Mouse (Mus musculus) CH12.LX (cell line): ENCODE results near the gene Adam12. TPM values are rescaled to one million over a fixed set of nuclear protein-coding genes. Genes with fewer than 3 reads are reported as not detected.

Experiments used
- DNase-seq: peaks from one replicate; pipeline ENCODE4 v3.0.0-alpha.2; 2013; ENCODE audit errors: extremely low read depth
- H3K27ac ChIP-seq: 2 replicates; pipeline ENCODE4 v1.5.1; 2012; ENCODE audit warnings: low read depth, mild to moderate bottlenecking, control low read depth, moderate library complexity; ENCODE audit not compliant: insufficient read depth
- H3K27me3 ChIP-seq: replicated peaks from 2 replicates; pipeline ENCODE3; 2012; ENCODE audit warnings: inconsistent platforms
- H3K36me3 ChIP-seq, 2 experiments: replicated peaks in 1 of 2; 2 replicates each; pipeline versions ENCODE3 to v1.6.1; 2012; ENCODE audit warnings: inconsistent platforms in 1 of 2, low read length in 1 of 2, mild to moderate bottlenecking in 1 of 2, mixed read lengths in 1 of 2, moderate library complexity in 1 of 2; ENCODE audit not compliant: control insufficient read depth in 1 of 2, insufficient read depth in 1 of 2
- H3K4me1 ChIP-seq, 2 experiments: 2 replicates each; pipeline ENCODE4 v1.6.1; 2012; ENCODE audit warnings: inconsistent platforms in 1 of 2, moderate library complexity in 1 of 2; ENCODE audit not compliant: insufficient read depth in 2 of 2, control insufficient read depth in 1 of 2
- H3K4me2 ChIP-seq: 2 replicates; pipeline ENCODE4 v1.6.1; 2012; ENCODE audit warnings: low read depth, mild to moderate bottlenecking, control low read depth; ENCODE audit not compliant: poor library complexity, insufficient read depth, severe bottlenecking
- H3K4me3 ChIP-seq, 3 experiments: fragments of 150-350 bp in 1 of 3; sonication (generic) in 1 of 3; replicated peaks in 1 of 3; 2 replicates each; pipeline versions ENCODE3 to v1.5.1; 2011 to 2012; ENCODE audit warnings: low read depth in 2 of 3, low read length in 2 of 3, mild to moderate bottlenecking in 2 of 3, moderate library complexity in 2 of 3, control low read depth in 1 of 3, improper control_type of control experiment in 1 of 3, inconsistent platforms in 1 of 3, mixed read lengths in 1 of 3; ENCODE audit not compliant: poor library complexity in 1 of 3
- H3K79me2 ChIP-seq: replicated peaks from 2 replicates; pipeline ENCODE4 v1.6.1; 2012; ENCODE audit warnings: mild to moderate bottlenecking, moderate library complexity; ENCODE audit not compliant: control insufficient read depth, poor library complexity, insufficient read depth, severe bottlenecking; ENCODE audit errors: extremely low read depth
- H3K9ac ChIP-seq: 2 replicates; pipeline ENCODE4 v1.6.1; 2012; ENCODE audit warnings: low read depth, mild to moderate bottlenecking, control low read depth, moderate library complexity; ENCODE audit not compliant: insufficient read depth
- H3K9me3 ChIP-seq: replicated peaks from 2 replicates; pipeline ENCODE3; 2012; ENCODE audit warnings: low read length, inconsistent platforms, mixed read lengths
- ELF1 ChIP-seq: IDR thresholded peaks from 2 replicates; pipeline ENCODE4 v1.6.1; 2014; ENCODE audit warnings: low read depth, mild to moderate bottlenecking, inconsistent platforms, low read length, improper control_type of control experiment
- IRF4 ChIP-seq: IDR thresholded peaks from 2 replicates; pipeline ENCODE4 v1.6.1; 2014; ENCODE audit warnings: low read depth, mild to moderate bottlenecking, inconsistent platforms, low read length, improper control_type of control experiment
- MAZ ChIP-seq: IDR thresholded peaks from 2 replicates; pipeline ENCODE4 v1.6.1; 2012; ENCODE audit warnings: low read depth, mild to moderate bottlenecking, inconsistent platforms, low read length, improper control_type of control experiment, moderate library complexity
- MEF2A ChIP-seq: IDR thresholded peaks from 2 replicates; pipeline ENCODE4 v1.6.1; 2014; ENCODE audit warnings: low read depth, mild to moderate bottlenecking, inconsistent platforms, low read length, improper control_type of control experiment, borderline replicate concordance
- MXI1 ChIP-seq: IDR thresholded peaks from 2 replicates; pipeline ENCODE4 v1.6.1; 2011; ENCODE audit warnings: mild to moderate bottlenecking, low read depth, low read length, improper control_type of control experiment
- MYC ChIP-seq: IDR thresholded peaks from 2 replicates; pipeline ENCODE4 v1.6.1; 2011; ENCODE audit warnings: low read depth, mild to moderate bottlenecking, improper control_type of control experiment, low read length
- POLR2AphosphoS2 ChIP-seq: IDR thresholded peaks from 2 replicates; pipeline ENCODE4 v1.6.1; 2011; ENCODE audit warnings: low read depth, low read length, improper control_type of control experiment
- RCOR1 ChIP-seq: conservative IDR thresholded peaks from 2 replicates; pipeline ENCODE4 v1.6.1; 2012; ENCODE audit warnings: low read depth, mild to moderate bottlenecking, inconsistent platforms, low read length, improper control_type of control experiment
- TCF12 ChIP-seq: IDR thresholded peaks from 2 replicates; pipeline ENCODE4 v1.6.1; 2014; ENCODE audit warnings: low read depth, mild to moderate bottlenecking, inconsistent platforms, low read length, improper control_type of control experiment
- USF2 ChIP-seq: conservative IDR thresholded peaks from 2 replicates; pipeline ENCODE4 v1.6.1; 2011; ENCODE audit warnings: low read depth, low read length, improper control_type of control experiment
- ZC3H11A ChIP-seq: IDR thresholded peaks from 2 replicates; pipeline ENCODE4 v1.6.1; 2012; ENCODE audit warnings: low read depth, mild to moderate bottlenecking, inconsistent platforms, low read length, improper control_type of control experiment
- ZKSCAN1 ChIP-seq: IDR thresholded peaks from 2 replicates; pipeline ENCODE4 v1.6.1; 2012; ENCODE audit warnings: low read depth, inconsistent platforms, low read length, improper control_type of control experiment, borderline replicate concordance
- dilution Hi-C: fragments of 300-500 bp; cut with MboI; formaldehyde crosslinking; loops from 2 replicates; pipeline ENCODE4 v1.14.3; 2020; ENCODE audit warnings: low sequenced_read_pairs; ENCODE audit not compliant: extremely low pct_unique_long_range_greater_than_20kb, extremely low pct_ligation_motif_present
- in situ Hi-C: fragments of 300-500 bp; cut with MboI; formaldehyde crosslinking; loops from 3 replicates; pipeline ENCODE4 v1.14.3; 2019; ENCODE audit warnings: low sequenced_read_pairs, low pct_ligation_motif_present, low pct_unique_long_range_greater_than_20kb, mixed read lengths
- polyA plus RNA-seq: library from polyadenylated mRNA; unstranded; fragments of >175 nt; gene quantifications from 2 replicates; pipeline ENCODE4 v1.2.1, GENCODE M21; 2012; ENCODE audit warnings: low read depth; ENCODE audit not compliant: insufficient read length
- total RNA-seq, 2 experiments: library from RNA; depleted of rRNA; stranded (reverse); fragments of 300-350 nt in 1 of 2; fragments of >200 nt in 1 of 2; gene quantifications; 2 replicates each; pipeline ENCODE4 v1.2.3; 2012 to 2014

Adam12 gene
- total and polyA plus RNA-seq, 3 experiments = not detected

GRCm38 (mm10) chr7:134077684-134078083 lies 154.3 kb downstream of the Adam12 start:
- H3K27me3 ChIP-seq = no peaks in the 10 kb centered on the region
- H3K4me2 ChIP-seq = no peak overlapping the region
- H3K27ac ChIP-seq = no peak overlapping the region
- DNase-seq = no peak
- H3K4me3 ChIP-seq = no peak overlapping the region
- dilution Hi-C loops (no loop called here), in situ Hi-C loops (no loop called here)
- peaks cover 48% of the 10 kb centered on the region for H3K9me3 ChIP-seq
- H3K79me2 ChIP-seq = no peaks in the 10 kb centered on the region
- H3K4me1 ChIP-seq = no peaks in the 10 kb centered on the region
- no peaks in the 10 kb centered on the region for H3K36me3 ChIP-seq
- TF ChIP-seq USF2 (no peak), RCOR1 (no peak), TCF12 (no peak), ZC3H11A (no peak)
- no peak overlapping the region for H3K9ac ChIP-seq

GRCm38 (mm10) chr7:134073011-134073410 lies 158.9 kb downstream of the Adam12 start:
- no peak for DNase-seq
- in situ Hi-C loops (no loop called here), dilution Hi-C loops (no loop called here)
- Histone ChIP-seq H3K4me3 (no peak overlapping the region), H3K27ac (no peak overlapping the region), H3K27me3 (no peaks in the 10 kb centered on the region), H3K36me3 (no peaks in the 10 kb centered on the region), H3K9me3 (peaks cover 32% of the 10 kb centered on the region), H3K4me1 (no peaks in the 10 kb centered on the region), H3K9ac (no peak overlapping the region), H3K79me2 (no peaks in the 10 kb centered on the region), H3K4me2 (no peak overlapping the region)
- no peak for TF ChIP-seq TCF12
- no peak for TF ChIP-seq ELF1
- TF ChIP-seq MEF2A = no peak
- no peak for TF ChIP-seq MYC
- TF ChIP-seq ZKSCAN1 = no peak
- TF ChIP-seq IRF4 = no peak

- Histone ChIP-seq H3K9me3 (peaks cover 25% of the 10 kb centered on the region), H3K27ac (no peak overlapping the region), H3K4me1 (no peaks in the 10 kb centered on the region), H3K4me2 (no peak overlapping the region), H3K4me3 (no peak overlapping the region), H3K27me3 (no peaks in the 10 kb centered on the region), H3K79me2 (no peaks in the 10 kb centered on the region), H3K9ac (no peak overlapping the region), H3K36me3 (no peaks in the 10 kb centered on the region)
- in situ Hi-C loops (no loop called here), dilution Hi-C loops (no loop called here)
- no peak for DNase-seq
- no peak for TF ChIP-seq MXI1
- no peak for TF ChIP-seq MAZ
- no peak for TF ChIP-seq ZKSCAN1
- no peak for TF ChIP-seq ZC3H11A
- TF ChIP-seq ELF1 = no peak
- TF ChIP-seq POLR2AphosphoS2 = no peak
Observed at GRCm38 (mm10) chr7:134071153-134071885, 160.6 kb downstream of the Adam12 start.
